Mouse (Mus musculus) small intestine, adult 10 weeks (tissue): ENCODE results near the gene Pdyn. TPM values are rescaled to one million over a fixed set of nuclear protein-coding genes. Genes with fewer than 3 reads are reported as not detected.

ENCODE experiments used
- polyA plus RNA-seq: library from polyadenylated mRNA; stranded (reverse); fragments of 350-450 nt; fragmentation: Illumina TruSeq; extraction: RNeasy Lipid Tissue Mini Kit (QIAGEN cat#74804); gene quantifications from one replicate; pipeline ENCODE4 v1.2.3, GENCODE M21; 2014; ENCODE audit warnings: low replicate concordance

Pdyn gene
- not detected for polyA plus RNA-seq

GRCm38 (mm10) chr2:129699484-129700158 lies at the start of gene Pdyn:
TSS of gene Pdyn (minus strand) at chr2:129699844.

Other genes with a start within 250 kb of the Pdyn start
- not detected for gene F830045P16Rik, start 163.2 kb downstream of the Pdyn start, polyA plus RNA-seq
- 7.9 TPM for gene Sirpa, start 107.0 kb downstream of the Pdyn start, polyA plus RNA-seq
- gene Stk35, start 100.7 kb upstream of the Pdyn start, polyA plus RNA-seq: 8.2 TPM